Mouse (Mus musculus): ENCODE data around the gene Lpp. TPM values are rescaled to one million over a fixed set of nuclear protein-coding genes. Genes with fewer than 3 reads are reported as not detected.

Gene Lpp
- polyA plus RNA-seq, 1 experiment from 2014 or later = 45.1 TPM

- no peak for ATAC-seq (ENCODE audit: insufficient number of reproducible peaks, insufficient read depth, low FRiP score, low TSS enrichment)
- no peak overlapping the region for H3K27ac ChIP-seq
- H3K9me3 ChIP-seq = no peaks in the 10 kb centered on the region
- peaks cover 25% of the 10 kb centered on the region for H3K4me1 ChIP-seq
- no peaks in the 10 kb centered on the region for H3K27me3 ChIP-seq
- 67% methylated on average over 3 of the region's 3 CpGs for WGBS
- no peak overlapping the region for H3K4me3 ChIP-seq
- H3K36me3 ChIP-seq = no peaks in the 10 kb centered on the region
- H3K9ac ChIP-seq = no peak overlapping the region
- H3K4me2 ChIP-seq (replicated peaks) = no peak overlapping the region
These were observed 80.7 kb downstream of the Lpp start for GRCm38 (mm10) chr16:24473966-24474365.

GRCm38 (mm10) chr16:24474781-24475180, 81.5 kb downstream of the Lpp start:
- H3K36me3 ChIP-seq = no peaks in the 10 kb centered on the region
- ATAC-seq (ENCODE audit: insufficient number of reproducible peaks, insufficient read depth, low FRiP score, low TSS enrichment) = no peak
- WGBS = 62% methylated on average over 6 of the region's 6 CpGs

GRCm38 (mm10) chr16:24475305-24475947, 82.1 kb downstream of the Lpp start:
- Histone ChIP-seq H3K4me1 (peaks cover 28% of the 10 kb centered on the region), H3K36me3 (no peaks in the 10 kb centered on the region), H3K9me3 (no peaks in the 10 kb centered on the region), H3K4me3 (no peak overlapping the region), H3K27ac (no peak overlapping the region), H3K4me2 (replicated peaks) (no peak overlapping the region), H3K27me3 (no peaks in the 10 kb centered on the region), H3K9ac (no peak overlapping the region)
- ATAC-seq (ENCODE audit: insufficient number of reproducible peaks, insufficient read depth, low FRiP score, low TSS enrichment) = no peak
- 70% methylated on average over 8 of the region's 8 CpGs for WGBS

More at GRCm38 (mm10) chr16:24474781-24475180, 81.5 kb downstream of the Lpp start:
- H3K27ac ChIP-seq = no peak overlapping the region
- H3K4me1 ChIP-seq = peaks cover 30% of the 10 kb centered on the region
- no peaks in the 10 kb centered on the region for H3K27me3 ChIP-seq
- no peak overlapping the region for H3K4me2 ChIP-seq (replicated peaks)
- H3K9me3 ChIP-seq = no peaks in the 10 kb centered on the region
- no peak overlapping the region for H3K4me3 ChIP-seq
- no peak overlapping the region for H3K9ac ChIP-seq

GRCm38 (mm10) chr16:24476911-24477401, 83.6 kb downstream of the Lpp start:
- ATAC-seq (ENCODE audit: insufficient number of reproducible peaks, insufficient read depth, low FRiP score, low TSS enrichment) = no peak

GRCm38 (mm10) chr16:24478006-24478405, 84.7 kb downstream of the Lpp start:
- no peak overlapping the region for H3K9ac ChIP-seq
- no peak overlapping the region for H3K4me3 ChIP-seq
- H3K4me2 ChIP-seq (replicated peaks) = no peak overlapping the region
- no peaks in the 10 kb centered on the region for H3K27me3 ChIP-seq
- 76% methylated on average over 1 of the region's 1 CpGs for WGBS
- H3K36me3 ChIP-seq = no peaks in the 10 kb centered on the region
- no peaks in the 10 kb centered on the region for H3K9me3 ChIP-seq
- ATAC-seq (ENCODE audit: insufficient number of reproducible peaks, insufficient read depth, low FRiP score, low TSS enrichment) = no peak
- peaks cover 28% of the 10 kb centered on the region for H3K4me1 ChIP-seq
- H3K27ac ChIP-seq = no peak overlapping the region

More at GRCm38 (mm10) chr16:24476911-24477401, 83.6 kb downstream of the Lpp start:
- Histone ChIP-seq H3K27ac (no peak overlapping the region), H3K4me3 (no peak overlapping the region), H3K27me3 (no peaks in the 10 kb centered on the region), H3K36me3 (no peaks in the 10 kb centered on the region), H3K9ac (no peak overlapping the region), H3K4me1 (peaks cover 28% of the 10 kb centered on the region), H3K4me2 (replicated peaks) (no peak overlapping the region), H3K9me3 (no peaks in the 10 kb centered on the region)
- WGBS = 23% methylated on average over 3 of the region's 3 CpGs

- Histone ChIP-seq H3K27ac (no peak overlapping the region), H3K4me2 (replicated peaks) (no peak overlapping the region), H3K9ac (no peak overlapping the region), H3K36me3 (no peaks in the 10 kb centered on the region), H3K4me1 (peaks cover 28% of the 10 kb centered on the region), H3K9me3 (no peaks in the 10 kb centered on the region), H3K27me3 (no peaks in the 10 kb centered on the region), H3K4me3 (no peak overlapping the region)
- ATAC-seq (ENCODE audit: insufficient number of reproducible peaks, insufficient read depth, low FRiP score, low TSS enrichment) = no peak
- WGBS = 91% methylated on average over 4 of the region's 4 CpGs
These were observed 85.5 kb downstream of the Lpp start for GRCm38 (mm10) chr16:24478851-24479250.

GRCm38 (mm10) chr16:24482648-24483047, 89.3 kb downstream of the Lpp start:
- no peak for ATAC-seq (ENCODE audit: insufficient number of reproducible peaks, insufficient read depth, low FRiP score, low TSS enrichment)
- Histone ChIP-seq H3K36me3 (no peaks in the 10 kb centered on the region), H3K9me3 (no peaks in the 10 kb centered on the region), H3K27me3 (no peaks in the 10 kb centered on the region), H3K27ac (no peak overlapping the region), H3K4me2 (replicated peaks) (no peak overlapping the region), H3K4me1 (peaks cover 12% of the 10 kb centered on the region), H3K4me3 (no peak overlapping the region), H3K9ac (no peak overlapping the region)
- 87% methylated on average over 6 of the region's 6 CpGs for WGBS

GRCm38 (mm10) chr16:24483527-24484101, 90.3 kb downstream of the Lpp start:
- no peaks in the 10 kb centered on the region for H3K9me3 ChIP-seq
- WGBS = 93% methylated on average over 13 of the region's 13 CpGs
- no peaks in the 10 kb centered on the region for H3K27me3 ChIP-seq
- H3K36me3 ChIP-seq = no peaks in the 10 kb centered on the region
- no peak overlapping the region for H3K4me2 ChIP-seq (replicated peaks)
- no peak for ATAC-seq (ENCODE audit: insufficient number of reproducible peaks, insufficient read depth, low FRiP score, low TSS enrichment)
- H3K9ac ChIP-seq = no peak overlapping the region
- H3K27ac ChIP-seq = no peak overlapping the region
- no peak overlapping the region for H3K4me3 ChIP-seq
- H3K4me1 ChIP-seq = peaks cover 17% of the 10 kb centered on the region

- no peak for ATAC-seq (ENCODE audit: insufficient number of reproducible peaks, insufficient read depth, low FRiP score, low TSS enrichment)
- Histone ChIP-seq H3K27ac (no peak overlapping the region), H3K4me2 (replicated peaks) (no peak overlapping the region), H3K4me1 (peaks cover 44% of the 10 kb centered on the region), H3K9me3 (no peaks in the 10 kb centered on the region), H3K36me3 (no peaks in the 10 kb centered on the region), H3K9ac (no peak overlapping the region), H3K27me3 (no peaks in the 10 kb centered on the region), H3K4me3 (no peak overlapping the region)
- 50% methylated on average over 6 of the region's 6 CpGs for WGBS
These were observed 94.5 kb downstream of the Lpp start for GRCm38 (mm10) chr16:24487782-24488241.

GRCm38 (mm10) chr16:24489516-24490285, 96.4 kb downstream of the Lpp start:
- Histone ChIP-seq H3K27me3 (no peaks in the 10 kb centered on the region), H3K4me2 (replicated peaks) (no peak overlapping the region), H3K9ac (no peak overlapping the region), H3K27ac (peak overlapping the region; percentile 75), H3K4me3 (no peak overlapping the region), H3K4me1 (peaks cover 53% of the 10 kb centered on the region), H3K36me3 (no peaks in the 10 kb centered on the region), H3K9me3 (no peaks in the 10 kb centered on the region)
- ATAC-seq (ENCODE audit: insufficient number of reproducible peaks, insufficient read depth, low FRiP score, low TSS enrichment) = no peak
- WGBS = 71% methylated on average over 8 of the region's 8 CpGs

- no peak overlapping the region for H3K9ac ChIP-seq
- no peaks in the 10 kb centered on the region for H3K36me3 ChIP-seq
- H3K9me3 ChIP-seq = no peaks in the 10 kb centered on the region
- WGBS = 35% methylated on average over 18 of the region's 18 CpGs
- H3K4me1 ChIP-seq = peaks cover 61% of the 10 kb centered on the region
- no peak overlapping the region for H3K4me3 ChIP-seq
- no peaks in the 10 kb centered on the region for H3K27me3 ChIP-seq
- H3K27ac ChIP-seq = peak overlapping the region; percentile 75
- no peak overlapping the region for H3K4me2 ChIP-seq (replicated peaks)
- ATAC-seq (ENCODE audit: insufficient number of reproducible peaks, insufficient read depth, low FRiP score, low TSS enrichment) = peak; percentile 84
These were observed 97.6 kb downstream of the Lpp start for GRCm38 (mm10) chr16:24490751-24491485.
